Mouse (Mus musculus) urinary bladder, postnatal 36 days (tissue): ENCODE measurements around the gene Nat9.

Source experiments
- DNase-seq, 2 experiments: peaks; one replicate each; pipeline ENCODE4 v3.0.0; 2022; ENCODE audit warnings: low spot score in 2 of 2, mixed read lengths in 1 of 2

Gene Nat9

DNA sequence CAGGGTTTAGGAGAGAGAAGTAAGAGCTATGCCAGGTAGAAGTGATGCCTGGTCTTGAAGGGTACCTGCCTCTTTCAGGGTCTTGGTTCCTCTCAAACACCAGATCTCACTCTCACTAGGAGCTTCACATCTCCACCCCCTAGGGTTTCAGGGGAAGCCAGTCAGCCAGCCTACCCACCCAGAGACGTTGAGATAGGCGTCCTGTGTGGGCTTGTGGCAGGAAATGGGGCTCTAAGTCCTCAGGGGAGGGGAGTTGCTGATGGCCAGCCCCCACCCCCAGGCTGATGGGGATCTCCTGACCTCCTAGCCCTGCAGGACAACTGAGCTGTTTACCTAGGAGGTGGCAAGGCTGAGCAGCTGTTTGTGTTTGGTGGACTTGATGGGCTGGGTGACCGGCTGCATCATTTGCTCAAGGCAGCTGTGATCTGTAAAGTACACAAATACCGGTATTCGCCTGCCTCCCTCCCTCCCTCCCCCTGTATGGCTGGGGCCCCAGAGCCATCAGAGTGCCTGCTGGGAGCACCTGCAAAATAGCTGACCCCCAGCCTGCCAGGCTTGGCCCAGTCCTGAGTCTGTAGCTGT lies 32.5 kb downstream of the Nat9 start:
- no peak for DNase-seq

DNA sequence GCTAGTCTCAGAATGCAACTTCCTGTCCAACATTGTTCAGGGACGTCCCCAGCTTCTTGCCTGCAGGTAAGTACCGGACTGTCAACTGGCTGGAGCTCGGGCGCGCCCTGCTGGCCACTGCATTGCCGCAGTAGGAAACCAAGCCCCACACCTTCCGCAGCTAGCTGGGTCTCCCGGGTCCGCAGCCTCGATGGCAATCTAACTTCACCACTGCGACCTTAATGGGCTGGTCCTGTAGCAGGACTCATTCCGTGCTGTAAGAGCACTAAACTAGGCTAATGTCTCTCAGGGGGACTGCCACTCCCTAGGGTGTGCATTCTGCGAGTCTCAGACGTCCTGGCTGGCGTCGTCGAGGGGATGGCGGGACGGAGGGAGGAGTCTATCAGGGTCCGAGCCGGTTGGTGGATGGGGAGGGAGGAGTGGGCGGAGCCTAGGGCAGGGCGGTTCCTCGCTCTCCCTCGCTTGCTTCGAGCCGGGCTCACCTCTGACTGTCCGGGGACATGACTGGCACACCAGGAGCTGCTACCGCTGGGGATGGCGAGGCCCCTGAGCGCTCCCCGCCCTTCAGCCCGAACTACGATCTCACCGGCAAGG lies 33.9 kb downstream of the Nat9 start:
- DNase-seq: peak; percentile 68 to 75

DNA sequence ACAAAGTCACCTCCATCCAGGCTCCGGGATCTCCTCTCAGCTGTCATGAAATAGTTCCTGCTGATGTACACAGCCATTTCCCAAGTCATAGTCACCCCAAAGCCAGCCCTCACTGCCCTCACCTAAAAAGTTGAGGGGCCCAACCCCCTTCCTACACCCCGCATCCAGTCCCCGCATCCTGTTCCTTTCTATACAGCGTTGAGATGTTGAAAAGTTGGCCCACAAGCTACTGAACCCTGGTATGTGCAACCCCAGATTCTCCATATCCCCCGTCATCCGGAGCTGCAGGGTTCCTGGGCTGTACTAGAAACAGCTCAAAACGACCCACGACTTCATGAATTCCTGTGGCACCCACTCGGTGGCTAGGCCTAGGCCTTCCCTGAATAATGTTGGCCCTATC lies 34.6 kb downstream of the Nat9 start:
- no peak for DNase-seq

DNA sequence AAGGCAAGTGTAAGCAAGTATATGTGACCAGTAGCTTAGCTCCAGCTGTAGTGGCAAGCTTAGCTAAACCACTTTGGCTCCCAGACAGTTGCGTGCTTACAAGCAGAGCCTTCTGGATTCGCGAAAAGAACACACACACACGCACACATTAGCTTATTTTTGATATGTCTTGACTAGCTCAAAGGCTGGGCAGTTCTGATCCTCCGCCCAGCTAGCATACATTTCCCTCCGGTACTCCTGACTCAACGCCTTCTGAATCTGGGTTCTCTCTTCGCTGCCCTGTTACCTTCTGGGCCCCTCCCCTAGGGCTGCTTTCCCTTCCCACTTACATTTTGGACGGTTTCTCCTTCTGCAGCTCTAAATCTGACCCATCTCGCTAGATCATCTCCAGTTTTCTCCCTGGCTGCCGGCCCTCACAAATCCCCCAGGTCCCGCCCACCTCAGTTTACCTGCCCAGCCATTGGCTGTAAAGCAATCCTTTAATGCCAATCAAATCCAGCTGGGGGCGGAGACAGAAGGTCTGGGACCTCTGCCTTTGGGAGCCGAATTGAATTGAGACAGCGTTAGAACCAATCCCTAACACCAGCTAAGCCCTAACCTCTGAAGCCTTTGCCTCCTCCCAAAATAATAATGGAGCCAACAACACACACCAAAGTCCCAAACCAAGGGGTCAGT lies 35.8 kb downstream of the Nat9 start:
- DNase-seq: peak; percentile 23 to 57

DNA sequence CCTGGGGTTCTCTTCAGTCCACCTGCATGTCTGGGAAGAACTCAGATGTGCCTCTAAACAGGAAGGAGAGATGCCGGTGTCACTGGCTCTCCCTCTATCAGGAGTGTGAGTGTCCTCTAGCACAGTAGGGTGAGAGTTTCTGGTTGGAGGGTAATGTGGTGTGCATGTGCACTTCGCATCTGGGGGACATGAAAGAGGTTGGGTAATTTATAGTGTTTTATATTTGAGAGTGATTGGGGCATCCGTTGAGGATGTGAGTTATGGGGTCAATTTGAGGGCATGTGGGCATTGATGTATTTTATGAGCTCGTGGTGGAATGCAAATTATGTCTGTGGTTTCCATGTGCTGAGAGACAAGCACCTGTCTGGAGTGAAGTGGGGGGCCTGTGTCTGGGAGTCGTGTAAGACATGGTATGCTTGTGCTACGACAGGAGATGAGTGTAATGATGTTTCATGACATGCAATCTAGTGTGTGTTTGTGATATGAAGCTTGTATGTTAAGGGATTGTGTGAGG lies 36.9 kb downstream of the Nat9 start:
- DNase-seq: no peak

DNA sequence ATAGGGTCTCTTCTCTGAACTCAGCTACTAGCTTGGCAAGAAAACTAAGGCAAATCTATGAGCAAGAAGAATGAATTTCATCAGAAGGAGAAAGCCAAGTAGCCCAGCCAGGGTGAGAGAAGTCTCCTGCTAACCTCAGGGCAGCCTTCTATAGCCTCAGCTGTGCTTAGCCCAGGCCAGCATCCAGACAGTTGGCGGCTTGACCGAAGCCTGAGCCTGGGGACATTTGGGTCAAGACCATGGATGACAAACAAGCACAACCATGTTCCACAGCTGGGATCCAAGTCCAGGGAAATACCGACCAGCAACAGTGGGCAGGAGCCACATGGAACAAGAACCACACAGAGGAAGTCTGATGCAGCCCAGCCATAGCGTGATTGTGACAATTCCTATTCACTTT lies 39.8 kb downstream of the Nat9 start:
- DNase-seq: no peak

DNA sequence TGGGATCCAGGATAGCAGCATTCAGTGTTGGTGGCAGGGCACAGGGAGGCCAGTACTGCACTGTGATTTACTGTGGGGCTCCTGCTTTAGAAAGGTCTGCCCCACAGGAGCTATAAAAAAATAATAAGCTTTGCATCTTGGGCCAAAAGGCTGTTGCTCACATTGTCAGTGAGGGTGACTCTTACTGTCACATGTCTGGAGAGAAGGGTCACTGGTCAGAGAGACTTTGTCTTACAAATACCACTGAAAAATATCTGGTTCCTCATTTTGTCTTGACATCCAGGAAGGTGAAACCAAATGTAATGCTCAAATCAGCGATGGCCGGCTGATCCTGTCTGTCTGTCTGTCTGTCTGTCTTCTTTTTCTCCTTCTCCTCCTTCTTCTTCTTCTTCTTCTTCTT lies 45.7 kb downstream of the Nat9 start:
- no peak for DNase-seq

DNA sequence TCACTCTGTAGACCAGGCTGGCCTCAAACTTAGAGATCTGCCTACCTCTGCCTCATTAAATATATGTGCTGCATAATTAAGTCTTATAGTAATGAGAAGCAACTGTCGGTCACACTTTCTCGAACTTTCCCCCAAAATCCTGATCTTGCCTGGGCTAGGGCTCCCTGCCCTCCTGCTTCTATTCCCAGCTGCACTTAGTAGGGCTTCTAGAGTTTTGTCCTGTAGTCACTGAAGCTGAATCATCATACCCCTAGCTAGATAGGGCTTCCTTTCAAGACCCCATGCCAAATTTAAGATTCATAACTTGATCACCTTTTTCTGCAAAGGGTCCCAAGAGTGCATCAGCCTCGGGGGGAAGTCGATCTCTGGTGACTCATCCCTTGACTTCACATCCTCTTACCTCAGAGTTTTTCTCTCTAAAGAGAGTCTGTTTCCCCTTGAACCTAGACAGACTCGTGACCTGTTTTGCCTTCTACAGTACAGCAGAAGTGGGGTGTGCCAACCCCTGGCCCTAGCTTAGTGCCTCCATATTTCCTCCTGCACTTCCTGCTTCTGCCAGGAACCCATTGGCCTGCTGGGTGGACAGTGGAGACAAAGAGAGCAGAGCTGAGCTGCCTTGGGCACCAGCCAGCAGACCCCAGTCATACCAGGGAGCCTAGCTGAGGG lies 48.9 kb downstream of the Nat9 start:
- no peak for DNase-seq

DNA sequence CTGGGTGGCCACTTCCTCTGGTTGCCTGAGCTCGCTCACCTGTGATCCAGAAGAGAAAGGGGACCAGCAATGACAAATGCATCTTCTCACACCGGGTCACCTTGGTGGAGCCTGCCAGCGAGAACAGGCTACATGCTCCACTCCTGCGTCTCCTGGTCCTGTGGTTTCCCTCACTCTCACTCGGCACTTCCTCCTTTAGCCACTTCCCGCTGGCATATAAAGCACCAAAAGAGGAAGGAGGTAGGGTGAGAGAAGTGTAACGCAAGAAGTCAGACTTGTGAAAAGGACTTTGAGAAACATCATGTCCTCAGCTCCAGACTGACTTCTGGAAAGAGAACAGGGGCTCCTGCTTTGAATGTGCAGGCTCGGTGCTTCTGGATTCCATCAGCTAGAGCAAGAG lies 53.9 kb downstream of the Nat9 start, which contains the start of gene Cd300lf:
Cd300lf (minus strand) TSS at position 193 of the 400 bp plus-strand sequence.
- no peak for DNase-seq
